Mouse (Mus musculus): ENCODE measurements around the gene Axin2.
"Not testable (repeated sequence)": the region's sequence is repeated elsewhere in the genome, so short reads cannot be mapped to it uniquely, and the experiment has no call there.

Gene Axin2

DNA sequence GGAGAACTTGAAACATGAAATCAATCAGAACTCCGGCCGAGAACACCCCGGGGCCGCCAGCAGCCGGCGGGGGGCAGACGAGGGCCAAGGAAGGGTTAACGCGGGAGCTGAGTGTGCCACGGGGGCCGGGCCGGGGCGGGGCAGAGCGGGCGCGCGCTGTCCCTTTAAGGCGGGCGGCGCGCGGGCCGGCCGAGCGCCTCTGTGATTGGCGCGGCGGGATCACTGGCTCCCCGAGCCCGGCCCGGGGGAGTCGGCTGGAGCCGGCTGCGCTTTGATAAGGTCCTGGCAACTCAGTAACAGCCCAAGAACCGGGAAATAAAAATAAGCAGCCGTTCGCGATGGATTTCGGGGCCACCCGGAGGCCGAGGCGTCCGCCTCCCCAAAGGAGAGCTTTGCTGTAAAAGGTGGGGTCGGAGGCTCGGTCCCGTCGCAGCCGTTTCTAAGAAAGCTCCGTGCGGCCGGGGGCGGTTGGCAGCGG lies at the start of gene Axin2:
Gene Axin2 (plus strand): TSS at position 192 of the 478 bp plus-strand sequence.
- peak; percentile 92 for DNase-seq

GRCm38 (mm10) chr11:108871284-108871683 lies 48.9 kb upstream of the Axin2 start:
- DNase-seq, result not testable (repeated sequence)

DNA sequence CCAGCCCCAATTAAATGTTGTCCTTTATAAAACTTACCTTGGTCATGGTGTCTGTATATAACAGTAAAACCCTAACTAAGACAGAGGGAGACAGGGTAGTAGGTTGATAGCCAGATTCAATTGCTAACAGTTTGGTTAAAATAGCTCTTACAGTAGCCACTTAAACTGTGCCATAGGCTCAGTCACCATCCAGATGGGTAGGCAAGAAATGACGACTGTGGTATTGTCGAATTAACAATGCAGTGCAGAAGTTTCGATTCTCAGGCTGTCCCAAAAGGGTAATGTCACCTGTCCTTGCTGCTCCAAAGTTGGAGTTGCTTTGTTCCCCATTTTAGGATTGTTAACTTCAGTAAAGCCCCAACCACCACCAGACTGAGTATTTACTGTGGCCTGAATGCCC lies 48.4 kb upstream of the Axin2 start:
- no peak for DNase-seq

- peak; percentile 64 for DNase-seq
These were observed 43.4 kb upstream of the Axin2 start for GRCm38 (mm10) chr11:108876633-108877205.

GRCm38 (mm10) chr11:108877520-108877919 lies 42.6 kb upstream of the Axin2 start:
- DNase-seq, result no peak

DNA sequence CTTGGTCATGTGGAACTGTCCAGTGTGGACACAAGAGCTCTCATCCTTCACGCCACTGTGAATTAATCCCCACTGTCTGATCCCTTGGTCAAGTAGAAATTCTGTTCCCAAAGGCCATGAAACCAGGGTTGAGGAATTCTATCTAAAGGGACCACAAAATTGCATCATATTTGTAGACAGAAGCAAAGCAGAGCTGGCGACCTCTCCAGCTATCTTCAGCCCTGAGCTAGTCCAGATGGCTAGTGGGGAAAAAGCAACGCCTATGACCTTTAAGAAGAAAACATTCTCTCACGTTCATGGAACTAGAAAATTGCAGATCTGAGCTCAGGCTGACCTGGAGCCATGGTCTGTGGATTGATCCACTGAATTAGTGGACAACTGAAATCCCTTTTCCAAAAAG lies 39.6 kb upstream of the Axin2 start:
- DNase-seq, result no peak

DNA sequence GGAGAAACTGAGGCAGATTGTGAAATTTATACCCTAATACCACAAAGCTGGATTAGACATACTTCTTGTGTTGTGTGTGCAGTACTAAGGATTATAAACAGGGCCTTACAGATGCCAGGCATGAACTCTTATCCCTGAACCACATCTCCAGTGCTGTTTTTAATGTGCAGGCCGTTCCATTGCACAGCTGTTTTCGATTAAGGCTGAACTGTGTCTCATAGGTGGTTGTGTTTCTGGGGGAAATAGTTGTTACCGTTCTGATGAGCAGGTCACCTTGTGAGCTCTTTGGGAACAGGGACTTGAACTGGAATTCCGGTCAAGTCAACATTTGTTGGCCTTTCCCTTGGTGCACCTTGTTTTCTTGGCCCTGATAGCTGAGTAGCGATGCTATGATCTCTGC lies 38.5 kb upstream of the Axin2 start:
- DNase-seq, result no peak

GRCm38 (mm10) chr11:108885276-108885896 lies 34.8 kb upstream of the Axin2 start:
- DNase-seq, result no peak

GRCm38 (mm10) chr11:108886060-108886459 lies 34.1 kb upstream of the Axin2 start:
- no peak for DNase-seq

- DNase-seq, result peak; percentile 65
These were observed 31.0 kb upstream of the Axin2 start for GRCm38 (mm10) chr11:108889121-108889520.

DNA sequence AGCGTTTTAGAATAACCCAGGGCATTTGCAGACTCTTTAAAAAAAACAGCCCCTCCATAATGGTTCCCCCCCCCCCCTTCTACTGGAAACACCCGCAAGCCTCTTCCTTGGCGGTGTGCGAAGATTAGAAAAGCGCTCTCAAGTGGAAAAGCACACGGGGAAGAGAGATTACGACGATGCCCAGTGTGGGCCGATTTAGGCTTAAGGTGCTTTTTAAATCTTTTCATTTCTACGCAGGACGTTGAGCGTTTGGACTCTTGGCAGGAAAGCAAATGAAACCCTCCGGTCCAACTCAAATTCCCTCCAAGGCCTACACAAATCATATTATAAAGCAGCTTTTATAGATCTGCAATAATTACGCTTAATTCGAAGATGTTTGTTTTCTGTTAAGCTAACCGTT lies 29.6 kb upstream of the Axin2 start:
- DNase-seq, result no peak

DNA sequence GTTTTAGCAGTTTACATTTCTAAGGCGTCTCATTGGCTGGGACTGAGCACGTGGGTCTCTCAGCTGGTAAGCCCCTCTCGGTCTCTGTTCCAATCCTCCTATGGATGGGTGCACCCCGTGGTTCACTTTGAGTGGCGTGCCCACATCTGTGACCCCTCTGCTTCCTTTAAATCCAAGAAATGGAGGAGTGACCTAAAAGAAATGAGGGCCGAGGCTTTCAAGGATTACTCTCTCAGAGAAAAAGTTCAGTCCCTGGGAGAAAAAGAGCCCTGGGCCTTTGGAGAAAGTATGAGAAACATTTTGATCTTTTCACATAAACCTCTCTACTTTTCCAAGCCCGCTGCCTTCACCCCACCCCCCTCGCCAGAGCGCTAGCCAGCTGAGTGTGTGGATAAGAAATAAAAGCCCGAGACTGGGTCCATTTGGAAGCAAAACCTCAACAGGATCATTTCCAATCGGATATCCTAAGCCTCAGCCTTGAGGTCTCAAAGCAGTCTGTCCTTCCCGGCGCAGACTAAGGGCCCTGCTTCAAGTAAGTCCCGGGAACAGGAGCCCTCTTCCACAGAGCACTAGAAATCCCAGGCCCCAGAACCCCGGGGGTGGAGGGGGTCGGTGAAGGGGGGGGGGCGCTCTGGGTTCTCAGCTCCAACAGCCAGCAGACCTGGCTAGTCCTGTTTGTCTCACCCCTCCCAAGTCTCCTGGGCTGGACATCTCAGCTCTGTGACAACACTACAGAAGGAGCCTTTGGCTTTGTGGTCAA lies 28.9 kb upstream of the Axin2 start:
- peak; percentile 42 for DNase-seq

GRCm38 (mm10) chr11:108891871-108892380 lies 28.2 kb upstream of the Axin2 start:
- no peak for DNase-seq

- DNase-seq, result no peak
These were observed 27.7 kb upstream of the Axin2 start for GRCm38 (mm10) chr11:108892406-108892805.

DNA sequence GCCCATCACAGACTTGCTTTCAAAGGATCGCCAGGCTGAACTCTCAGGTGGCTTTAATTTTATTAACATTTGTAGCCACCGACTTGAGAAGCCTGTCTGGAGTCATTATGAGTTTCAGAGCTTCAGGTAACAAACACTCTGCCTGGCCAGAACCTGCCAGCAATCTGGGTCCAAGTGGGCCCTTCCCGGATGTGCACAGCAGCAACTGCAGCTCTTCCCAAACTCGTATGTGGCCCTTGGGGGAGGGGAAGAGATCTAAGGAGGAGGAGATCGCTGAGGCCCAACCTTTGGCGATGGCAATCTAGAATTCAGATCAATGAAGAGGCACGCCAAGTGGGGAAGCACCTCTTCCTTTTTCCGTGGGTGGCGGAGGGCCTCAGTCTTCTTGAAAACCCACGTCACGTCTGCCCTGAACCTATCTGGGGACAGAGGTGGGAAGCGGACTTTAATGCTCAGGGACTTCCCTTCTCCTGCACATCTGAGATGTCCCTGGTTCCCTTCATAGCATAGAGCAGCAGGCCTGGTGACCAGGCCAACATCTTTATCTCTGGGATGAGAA lies 26.8 kb upstream of the Axin2 start:
- no peak for DNase-seq

DNA sequence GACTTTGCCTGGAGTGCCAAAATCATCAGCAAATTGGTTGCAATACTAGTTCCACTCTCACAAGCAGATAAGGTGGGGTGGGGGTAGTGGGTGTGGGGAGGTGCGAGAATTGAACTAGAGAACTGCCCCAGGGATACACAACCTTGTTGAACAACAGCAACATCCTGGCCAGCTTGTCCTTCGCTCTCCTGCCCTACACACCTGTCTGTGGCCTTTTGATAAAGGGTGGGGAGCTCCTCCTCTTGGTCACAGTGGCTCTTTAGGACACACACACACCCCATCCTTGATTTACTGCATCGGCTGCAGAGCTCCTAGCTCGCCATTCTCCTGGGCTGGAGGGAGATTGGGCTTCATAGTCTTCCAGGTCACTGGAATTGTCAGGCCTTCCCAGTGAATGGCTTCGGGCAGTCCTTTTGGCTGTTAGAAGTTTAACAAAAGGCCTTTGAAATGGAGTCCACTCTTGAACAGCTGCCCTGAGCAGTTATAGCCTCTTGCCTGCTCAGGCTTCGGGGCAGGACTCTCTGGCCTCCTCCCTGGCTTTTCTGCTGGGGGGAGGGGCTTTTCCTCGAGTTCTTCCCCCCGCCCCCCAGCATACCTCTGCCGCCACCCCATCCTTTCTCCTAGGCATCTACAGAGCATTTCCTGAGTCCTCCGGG lies 26.2 kb upstream of the Axin2 start:
- no peak for DNase-seq

GRCm38 (mm10) chr11:108897034-108897433 lies 23.1 kb upstream of the Axin2 start:
- no peak for DNase-seq

DNA sequence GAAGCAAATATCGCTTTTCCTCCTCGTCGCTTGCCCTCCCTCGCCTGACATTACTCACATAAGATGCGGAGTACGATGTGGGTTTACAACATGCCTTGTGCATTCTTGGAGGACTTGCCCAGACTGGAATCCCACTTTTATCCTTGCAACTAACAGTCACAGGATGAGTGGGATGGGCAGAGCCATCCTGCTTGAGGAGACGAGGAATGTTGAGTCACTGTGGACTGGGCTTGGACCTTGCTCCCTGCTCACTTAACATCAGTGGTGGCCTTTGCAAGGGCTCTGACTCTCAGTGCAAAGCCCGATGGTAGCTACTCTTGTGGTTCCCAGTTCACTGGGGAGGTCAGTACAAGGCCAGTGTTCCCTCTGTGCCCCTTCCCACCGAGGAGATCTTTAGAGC lies 22.1 kb upstream of the Axin2 start:
- no peak for DNase-seq

DNA sequence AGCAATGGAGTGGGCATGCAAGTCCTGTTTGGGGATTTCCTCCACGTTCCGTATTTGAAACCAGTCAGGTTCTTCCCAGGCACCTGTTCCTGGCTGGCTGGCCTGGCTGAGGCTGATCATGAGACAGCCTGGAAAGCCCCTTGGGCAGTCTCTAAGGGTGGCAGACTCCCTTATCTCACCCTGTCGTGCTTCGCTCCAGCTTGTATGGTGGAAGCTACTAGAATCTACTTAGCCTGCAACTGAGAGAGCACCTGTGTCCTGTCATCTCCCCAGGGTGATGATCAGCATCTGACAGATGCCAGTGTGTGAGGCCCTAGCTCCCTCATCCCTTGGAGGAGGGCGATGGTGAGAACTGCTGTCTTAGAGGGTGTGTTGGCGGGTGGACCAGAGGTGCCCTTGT lies 21.7 kb upstream of the Axin2 start:
- DNase-seq, result no peak

DNA sequence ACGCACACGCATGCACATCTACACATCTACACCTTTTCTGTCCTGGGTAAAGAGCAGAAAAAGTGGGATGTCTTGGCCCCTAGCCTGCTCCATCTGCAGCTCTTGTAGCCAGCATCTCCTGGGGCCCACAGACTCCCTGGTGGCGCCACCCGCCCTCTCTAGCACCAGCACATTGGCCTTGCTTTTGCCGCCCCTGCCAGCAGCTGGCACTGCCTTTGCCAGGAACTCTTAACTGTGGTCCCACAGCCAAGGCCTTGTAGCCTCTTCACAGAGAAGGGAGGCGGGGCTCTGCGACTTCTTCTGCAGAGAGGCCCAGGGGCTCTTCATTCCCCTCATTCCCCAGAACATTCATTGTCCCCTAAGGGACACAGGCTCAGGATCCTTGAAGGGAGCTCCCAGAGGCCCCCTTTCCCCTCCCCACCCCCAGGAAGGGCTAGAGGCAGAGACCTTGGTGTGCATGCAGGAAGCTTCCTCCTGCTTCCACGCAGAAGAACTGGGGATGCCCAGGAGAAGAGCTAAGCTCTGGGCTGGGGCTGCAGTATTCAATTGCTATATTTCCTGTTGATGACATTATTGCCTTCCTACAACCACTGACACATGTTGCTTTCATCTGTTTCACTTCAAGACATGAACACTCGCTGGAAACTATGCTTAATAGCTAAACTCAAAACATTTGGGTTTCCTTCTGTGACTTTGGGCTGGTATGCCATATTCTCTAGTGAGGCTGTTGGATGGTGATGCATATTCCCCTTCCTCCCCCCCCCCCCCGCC lies 19.2 kb upstream of the Axin2 start:
- no peak for DNase-seq

- DNase-seq, result no peak
These were observed 18.5 kb upstream of the Axin2 start for GRCm38 (mm10) chr11:108901670-108902069.

GRCm38 (mm10) chr11:108902303-108902702 lies 17.8 kb upstream of the Axin2 start:
- no peak for DNase-seq
